8 mouse cellular contexts compared by ENCODE assay signal in the genomic region with DNA sequence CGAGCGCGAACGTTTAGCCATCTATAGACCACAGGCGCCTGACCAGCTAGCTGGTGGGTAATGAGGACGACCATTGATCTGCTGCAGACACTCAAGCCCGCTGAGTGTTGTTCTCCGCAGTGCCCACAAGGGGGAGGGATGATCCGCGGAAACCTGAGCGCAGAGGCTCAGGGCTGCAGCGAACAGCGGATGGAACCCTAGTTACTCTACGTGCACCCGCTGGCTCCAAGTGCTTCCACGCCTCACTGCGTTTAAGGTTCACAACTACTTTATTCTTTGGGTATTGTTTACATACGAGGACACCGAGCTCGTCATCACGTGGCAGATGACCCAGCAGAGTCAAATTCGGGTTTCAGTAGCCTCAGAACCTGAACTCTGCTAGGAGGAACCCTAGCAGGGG. TPM values are rescaled to one million over a fixed set of nuclear protein-coding genes. Genes with fewer than 3 reads are reported as not detected.
DNase-seq lines count a peak whose midpoint lies in the region; ATAC-seq lines count a peak whose summit lies in the region.

No protein-coding gene starts in this region.

- peak overlapping the region; percentile 78 for H3K4me2 ChIP-seq in embryonic facial prominence, embryonic 13.5 days
- peak overlapping the region; percentile 84 for H3K4me2 ChIP-seq in heart, embryonic 13.5 days
- peak overlapping the region; percentile 95 for H3K4me2 ChIP-seq in kidney, embryonic 16.5 days (replicated peaks; ENCODE audit: low read depth, low read length)
- H3K4me2 ChIP-seq in liver, embryonic 15.5 days = peak overlapping the region; percentile 43
- H3K4me2 ChIP-seq in neural tube, embryonic 11.5 days (ENCODE audit: low read depth) = peak overlapping the region; percentile 61; the same call in 1 of the 2 replicates

- H3K4me3 ChIP-seq in embryonic facial prominence, embryonic 13.5 days = peak overlapping the region; percentile 55
- H3K4me3 ChIP-seq in heart, embryonic 13.5 days = peak overlapping the region; percentile 16; the same call in 1 of the 2 replicates
- H3K4me3 ChIP-seq in kidney, embryonic 16.5 days (ENCODE audit: low read length) = peak overlapping the region; percentile 10
- H3K4me3 ChIP-seq in liver, embryonic 15.5 days (replicated peaks) = 0 out of 2 replicates have a peak overlapping the region, but pooled peaks have one; percentile 8
- H3K4me3 ChIP-seq in neural tube, embryonic 11.5 days (ENCODE audit: low read depth, low read length) = no peak overlapping the region

- H3K27me3 ChIP-seq in embryonic facial prominence, embryonic 13.5 days = peaks cover 81% of the 10 kb centered on the region
- peaks cover 83% of the 10 kb centered on the region for H3K27me3 ChIP-seq in heart, embryonic 13.5 days (replicated peaks)
- peaks cover 25% of the 10 kb centered on the region for H3K27me3 ChIP-seq in kidney, embryonic 16.5 days (ENCODE audit: insufficient read depth, low read length)
- H3K27me3 ChIP-seq in liver, embryonic 15.5 days = peaks cover 68% of the 10 kb centered on the region
- peaks cover 55% of the 10 kb centered on the region for H3K27me3 ChIP-seq in neural tube, embryonic 11.5 days (ENCODE audit: control insufficient read depth, insufficient read depth, low read length)

- no peaks in the 10 kb centered on the region for H3K36me3 ChIP-seq in embryonic facial prominence, embryonic 13.5 days
- no peaks in the 10 kb centered on the region for H3K36me3 ChIP-seq in heart, embryonic 13.5 days
- H3K36me3 ChIP-seq in kidney, embryonic 16.5 days (ENCODE audit: insufficient read depth, low read length) = no peaks in the 10 kb centered on the region
- H3K36me3 ChIP-seq in liver, embryonic 15.5 days (replicated peaks) = no peaks in the 10 kb centered on the region
- H3K36me3 ChIP-seq in neural tube, embryonic 11.5 days (ENCODE audit: control insufficient read depth, insufficient read depth, low read length) = no peaks in the 10 kb centered on the region

- H3K9me3 ChIP-seq in embryonic facial prominence, embryonic 13.5 days = no peaks in the 10 kb centered on the region
- H3K9me3 ChIP-seq in heart, embryonic 13.5 days = no peaks in the 10 kb centered on the region
- H3K9me3 ChIP-seq in kidney, embryonic 16.5 days (ENCODE audit: low read length) = no peaks in the 10 kb centered on the region
- no peaks in the 10 kb centered on the region for H3K9me3 ChIP-seq in liver, embryonic 15.5 days (replicated peaks)
- H3K9me3 ChIP-seq in neural tube, embryonic 11.5 days (ENCODE audit: control insufficient read depth, low read length) = no peaks in the 10 kb centered on the region

- 2% methylated on average over 22 of the region's 22 CpGs for WGBS in embryonic facial prominence, embryonic 13.5 days
- WGBS in heart, embryonic 13.5 days = 3% methylated on average over 22 of the region's 22 CpGs
- WGBS in kidney, embryonic 16.5 days = under 1% methylated on average over 22 of the region's 22 CpGs
- under 1% methylated on average over 22 of the region's 22 CpGs for WGBS in liver, embryonic 15.5 days (ENCODE audit: insufficient replicate concordance)
- WGBS in neural tube, embryonic 11.5 days = under 1% methylated on average over 22 of the region's 22 CpGs

- H3K27ac ChIP-seq in embryonic facial prominence, embryonic 13.5 days = no peak overlapping the region
- H3K27ac ChIP-seq in heart, embryonic 13.5 days (replicated peaks) = no peak overlapping the region
- no peak overlapping the region for H3K27ac ChIP-seq in kidney, embryonic 16.5 days (ENCODE audit: low read length)
- H3K27ac ChIP-seq in liver, embryonic 15.5 days (replicated peaks) = peak overlapping the region; percentile 19; the same call in 1 of the 2 replicates
- H3K27ac ChIP-seq in neural tube, embryonic 11.5 days (ENCODE audit: low read depth, low read length) = no peak overlapping the region

- no peak for ATAC-seq in embryonic facial prominence, embryonic 13.5 days (ENCODE audit: insufficient number of reproducible peaks, insufficient read depth, low FRiP score, low TSS enrichment, low read depth)
- no peak for ATAC-seq in heart, embryonic 13.5 days (ENCODE audit: extremely low read depth, insufficient number of reproducible peaks, low FRiP score, low TSS enrichment)
- ATAC-seq in kidney, embryonic 16.5 days (ENCODE audit: low FRiP score, low TSS enrichment) = no peak
- ATAC-seq in liver, embryonic 15.5 days (ENCODE audit: insufficient read depth) = no peak
- ATAC-seq in neural tube, embryonic 11.5 days (ENCODE audit: insufficient read depth, low FRiP score, low TSS enrichment) = 0 out of 2 replicates have a peak, but pooled peaks have one; percentile 42

- H3K4me1 ChIP-seq in embryonic facial prominence, embryonic 13.5 days = peaks cover 70% of the 10 kb centered on the region
- H3K4me1 ChIP-seq in heart, embryonic 13.5 days = peaks cover 61% of the 10 kb centered on the region
- H3K4me1 ChIP-seq in kidney, embryonic 16.5 days (ENCODE audit: insufficient read depth, low read length) = peaks cover 68% of the 10 kb centered on the region
- H3K4me1 ChIP-seq in liver, embryonic 15.5 days (replicated peaks) = peaks cover 48% of the 10 kb centered on the region
- H3K4me1 ChIP-seq in neural tube, embryonic 11.5 days (ENCODE audit: control insufficient read depth, insufficient read depth, low read length) = peaks cover 10% of the 10 kb centered on the region

- peak; percentile 94 for DNase-seq in A20 (ENCODE audit: low read depth, low spot score)
- DNase-seq in adrenal gland, postnatal 10 days = peak; percentile 82
- DNase-seq in neural tube, embryonic 11.5 days (ENCODE audit: low spot score) = peak; percentile 82
- DNase-seq in testis, postnatal 14 days (ENCODE audit: low spot score) = peak; percentile 71

- peak overlapping the region; percentile 44 for H3K9ac ChIP-seq in embryonic facial prominence, embryonic 13.5 days
- peak overlapping the region; percentile 38; the same call in 1 of the 2 replicates for H3K9ac ChIP-seq in heart, embryonic 13.5 days
- H3K9ac ChIP-seq in kidney, embryonic 16.5 days (replicated peaks; ENCODE audit: low read length) = no peak overlapping the region
- no peak overlapping the region for H3K9ac ChIP-seq in liver, embryonic 15.5 days
- no peak overlapping the region for H3K9ac ChIP-seq in neural tube, embryonic 11.5 days (ENCODE audit: low read length)

RNA-seq across cellular contexts. Expression of gene Arhgap27, which starts 4.4 kb away (rescaled TPM):
- total RNA-seq in adrenal gland, postnatal 10 days (2021) = 10 to 100 TPM; 23.1 to 24.5 TPM
- polyA plus RNA-seq in embryonic facial prominence, embryonic 13.5 days (2015; fragmentation: Nextera tagmentation; extraction: Ambion mirVana) = 6.8 and 7.2 TPM in 2 replicates
- polyA plus RNA-seq in heart, embryonic 13.5 days (2015; fragmentation: Nextera tagmentation; extraction: Ambion mirVana) = 5.6 and 5.8 TPM in 2 replicates
- polyA plus RNA-seq in kidney, embryonic 16.5 days (2015; fragmentation: Nextera tagmentation; extraction: Ambion mirVana) = 17.8 and 18.7 TPM in 2 replicates
- 2.7 and 3.0 TPM in 2 replicates for polyA plus RNA-seq in liver, embryonic 15.5 days (2015; fragmentation: Nextera tagmentation; extraction: Ambion mirVana)
- 4.3 and 4.5 TPM in 2 replicates for polyA plus RNA-seq in neural tube, embryonic 11.5 days (2014; fragmentation: Nextera tagmentation; extraction: Ambion mirVana)

RNA-seq across cellular contexts. Expression of gene Plekhm1, which starts 53.4 kb away (rescaled TPM):
- total RNA-seq in adrenal gland, postnatal 10 days (2021) = 10 to 100 TPM; 14.4 to 17.4 TPM
- 7.2 and 7.6 TPM in 2 replicates for polyA plus RNA-seq in embryonic facial prominence, embryonic 13.5 days (2015; fragmentation: Nextera tagmentation; extraction: Ambion mirVana)
- 4.8 and 5.3 TPM in 2 replicates for polyA plus RNA-seq in heart, embryonic 13.5 days (2015; fragmentation: Nextera tagmentation; extraction: Ambion mirVana)
- polyA plus RNA-seq in kidney, embryonic 16.5 days (2015; fragmentation: Nextera tagmentation; extraction: Ambion mirVana) = 9.2 and 10.3 TPM in 2 replicates
- 3.4 and 4.4 TPM in 2 replicates for polyA plus RNA-seq in liver, embryonic 15.5 days (2015; fragmentation: Nextera tagmentation; extraction: Ambion mirVana)
- 10.0 and 10.5 TPM in 2 replicates for polyA plus RNA-seq in neural tube, embryonic 11.5 days (2014; fragmentation: Nextera tagmentation; extraction: Ambion mirVana)

Comparison
In these comparisons a context has a peak if more than half of its experiments do, and no peak if none do; other contexts are left out.
1. H3K4me2 ChIP-seq: peak in every context shown above with its lines; median percentile 95 in kidney, embryonic 16.5 days; 84 in heart, embryonic 13.5 days; 78 in embryonic facial prominence, embryonic 13.5 days; 61 in neural tube, embryonic 11.5 days; 43 in liver, embryonic 15.5 days.
2. H3K9ac ChIP-seq: peak in embryonic facial prominence, embryonic 13.5 days (single experiment) and heart, embryonic 13.5 days (single experiment); none in kidney, embryonic 16.5 days (single experiment), liver, embryonic 15.5 days (single experiment) and neural tube, embryonic 11.5 days (single experiment).
3. Peak in every context shown above with its lines, with median percentiles within 50 percentile points of each other: DNase-seq.